Mouse (Mus musculus): ENCODE measurements around the gene Gnb1l. TPM values are rescaled to one million over a fixed set of nuclear protein-coding genes. Genes with fewer than 3 reads are reported as not detected.

The Gnb1l gene
- polyA plus RNA-seq, 2 experiments from 2014 or later = 15.4 to 21.4 TPM

DNA sequence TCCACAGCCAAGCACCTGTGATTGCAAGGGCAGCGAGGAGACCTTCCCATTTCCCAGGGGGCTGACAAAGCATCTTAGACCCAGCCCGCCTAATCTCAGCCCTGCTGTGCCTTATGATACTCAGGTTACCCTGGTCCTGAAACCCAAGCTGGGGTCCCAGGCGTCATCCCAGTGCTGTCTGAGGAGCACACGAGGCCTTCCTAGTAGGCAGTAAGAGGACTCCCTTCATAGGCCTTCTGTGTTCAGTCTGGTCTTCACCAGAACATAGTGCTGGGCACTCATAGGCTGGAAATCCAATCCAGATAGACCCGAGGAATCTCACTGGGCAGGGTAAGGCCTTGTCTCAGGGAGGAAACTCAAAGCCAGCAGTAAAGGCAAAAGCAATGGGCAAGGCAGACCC is 14.7 kb upstream of the Gnb1l start:
- no peak for ATAC-seq

- ATAC-seq = no peak
Measured at GRCm38 (mm10) chr16:18484386-18484785, 14.1 kb upstream of the Gnb1l start.

- no peak for ATAC-seq
Measured at GRCm38 (mm10) chr16:18484794-18485435, 13.6 kb upstream of the Gnb1l start.

- ATAC-seq = no peak
Measured at GRCm38 (mm10) chr16:18486126-18486525, 12.4 kb upstream of the Gnb1l start.

GRCm38 (mm10) chr16:18490281-18490680 is 8.2 kb upstream of the Gnb1l start:
- no peak for ATAC-seq

GRCm38 (mm10) chr16:18490894-18491293 is 7.6 kb upstream of the Gnb1l start:
- no peak for ATAC-seq

- ATAC-seq = no peak
Measured at GRCm38 (mm10) chr16:18497865-18498515, 523 bp upstream of the Gnb1l start.

DNA sequence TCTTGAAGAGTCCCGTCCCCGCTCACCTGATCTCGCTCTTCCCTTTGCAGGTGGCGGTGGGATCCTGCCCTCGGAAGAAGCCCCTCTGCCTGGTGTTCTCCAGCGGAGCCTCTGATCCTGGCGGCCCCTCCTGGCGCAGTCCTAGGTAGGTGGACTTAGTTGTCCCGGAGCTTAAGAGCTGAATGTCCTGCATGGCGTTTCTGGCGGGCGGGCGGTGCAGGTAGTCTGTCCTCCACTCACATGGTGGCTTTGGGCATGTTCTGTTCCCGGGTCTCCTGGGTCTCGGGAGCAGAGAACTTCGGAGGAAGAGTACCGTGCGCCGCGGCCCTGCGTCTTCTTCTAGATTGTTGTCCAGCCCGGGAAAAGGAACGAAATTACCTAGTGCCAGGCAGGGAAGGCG is 483 bp downstream of the Gnb1l start:
- peak; percentile 17 for ATAC-seq

DNA sequence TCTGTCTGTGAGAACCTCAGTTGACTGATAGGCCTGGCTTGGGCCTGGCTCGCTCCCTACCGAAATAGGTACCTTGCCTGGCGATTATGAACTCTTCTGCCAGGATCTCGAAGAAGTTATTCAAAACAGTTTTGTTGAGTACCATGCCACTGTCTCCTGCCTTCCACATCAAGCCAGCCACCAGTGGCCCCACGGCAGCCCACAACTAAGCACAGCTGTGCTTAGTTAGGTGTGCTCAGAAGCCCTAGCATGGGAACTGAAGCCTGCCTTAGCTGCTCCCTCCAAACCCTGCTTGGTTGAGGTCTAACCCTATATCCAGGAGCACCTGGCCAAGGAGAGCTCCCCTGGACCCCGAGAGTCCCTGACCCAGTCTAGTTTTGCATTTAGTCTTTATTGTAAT is 3.0 kb downstream of the Gnb1l start:
- no peak for ATAC-seq

- ATAC-seq = no peak
Measured at GRCm38 (mm10) chr16:18503566-18504342, 5.2 kb downstream of the Gnb1l start.

DNA sequence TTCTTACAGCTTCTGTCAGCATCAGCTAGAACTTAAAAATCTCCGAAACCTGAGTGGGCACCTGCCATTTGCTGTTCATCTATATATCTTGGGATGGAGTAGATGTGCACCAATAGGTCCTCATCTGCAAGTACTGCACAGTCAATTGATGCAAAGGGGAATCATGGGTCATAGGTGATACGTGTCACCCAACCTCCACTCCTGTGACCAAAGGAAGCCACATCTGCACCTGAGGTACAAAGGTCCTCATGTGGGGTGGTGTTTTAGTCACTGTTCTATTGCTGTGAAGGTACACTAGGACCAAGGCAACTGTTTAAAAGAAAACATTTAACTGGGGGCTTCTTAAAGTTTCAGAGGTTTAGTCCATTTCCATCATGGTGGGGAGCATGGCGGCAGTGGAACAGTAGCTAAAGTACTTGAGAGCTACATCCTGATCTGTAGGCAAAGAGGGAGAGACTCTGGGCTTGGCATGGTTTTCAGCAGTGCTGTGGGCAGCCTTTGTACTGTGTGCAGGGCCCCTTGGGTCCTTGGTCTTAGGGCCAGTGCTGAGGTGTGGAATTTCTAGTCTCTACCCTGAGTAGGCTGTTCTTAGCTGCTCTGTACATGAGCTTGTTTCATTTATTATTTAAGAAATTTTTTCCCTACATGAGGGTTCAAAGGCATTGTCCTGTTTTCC is 8.1 kb downstream of the Gnb1l start:
- ATAC-seq = no peak

DNA sequence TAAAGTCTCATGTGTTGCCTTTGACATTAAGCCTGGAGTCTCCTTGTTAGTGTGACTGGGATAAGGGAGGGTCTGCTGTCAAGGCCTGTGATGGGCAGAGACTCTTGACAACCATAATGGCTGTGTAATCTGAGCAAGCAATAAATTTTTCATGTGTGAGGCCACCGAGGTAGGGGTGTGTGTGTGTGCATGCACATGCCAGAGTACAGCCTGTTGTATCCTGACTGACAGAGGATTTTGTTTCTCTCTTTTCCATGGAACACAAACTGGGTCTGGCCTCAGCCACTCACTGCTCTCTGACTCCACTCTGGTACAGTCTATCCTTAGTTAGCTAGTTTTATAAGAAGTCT is 8.7 kb downstream of the Gnb1l start:
- ATAC-seq = no peak

- ATAC-seq = no peak
Measured at GRCm38 (mm10) chr16:18511741-18512140, 13.2 kb downstream of the Gnb1l start.

GRCm38 (mm10) chr16:18513508-18513907 is 15.0 kb downstream of the Gnb1l start:
- no peak for ATAC-seq

DNA sequence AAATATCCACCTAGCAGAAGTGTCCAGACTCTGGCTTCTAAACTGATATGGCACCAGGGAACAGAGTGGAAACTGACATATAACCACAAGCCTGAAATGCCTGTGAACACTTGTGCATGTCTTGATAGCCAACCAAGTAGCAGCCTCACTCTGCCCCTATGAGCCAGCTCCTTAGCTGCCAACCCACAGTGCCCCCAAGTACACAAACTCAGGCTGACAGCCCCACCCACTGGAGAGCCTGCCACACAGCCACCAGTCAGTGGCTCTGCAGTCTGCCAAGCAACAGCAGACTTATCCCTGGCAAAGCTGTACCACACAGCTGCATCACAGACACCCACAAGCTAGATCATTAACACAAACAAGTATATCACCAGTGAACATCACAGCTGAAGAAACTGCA is 19.6 kb downstream of the Gnb1l start:
- ATAC-seq = no peak

- ATAC-seq = no peak
Measured at GRCm38 (mm10) chr16:18523563-18524245, 25.2 kb downstream of the Gnb1l start.

DNA sequence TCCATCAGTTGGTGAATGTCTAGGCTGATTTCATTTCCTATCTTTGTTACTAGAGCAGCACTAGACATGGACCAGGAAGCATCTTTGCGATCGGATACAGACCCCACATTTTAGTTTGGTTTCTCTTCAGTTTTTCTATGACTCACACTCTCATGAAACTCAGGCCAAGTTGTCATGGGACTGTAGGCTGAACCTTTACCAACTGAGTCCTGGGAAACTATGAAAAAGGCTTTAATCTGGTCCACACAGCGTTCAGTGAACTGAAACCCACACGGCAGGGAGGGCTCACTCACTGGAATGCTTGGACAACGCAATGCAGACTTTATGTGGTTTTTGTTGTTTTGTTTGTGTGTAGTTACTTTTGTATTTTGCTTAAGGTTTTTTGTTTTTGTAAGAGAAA is 30.1 kb downstream of the Gnb1l start:
- ATAC-seq = no peak

- peak; percentile 100 for ATAC-seq
Measured at GRCm38 (mm10) chr16:18533061-18533460, 34.5 kb downstream of the Gnb1l start.

GRCm38 (mm10) chr16:18537407-18537990 is 39.0 kb downstream of the Gnb1l start:
- no peak for ATAC-seq

DNA sequence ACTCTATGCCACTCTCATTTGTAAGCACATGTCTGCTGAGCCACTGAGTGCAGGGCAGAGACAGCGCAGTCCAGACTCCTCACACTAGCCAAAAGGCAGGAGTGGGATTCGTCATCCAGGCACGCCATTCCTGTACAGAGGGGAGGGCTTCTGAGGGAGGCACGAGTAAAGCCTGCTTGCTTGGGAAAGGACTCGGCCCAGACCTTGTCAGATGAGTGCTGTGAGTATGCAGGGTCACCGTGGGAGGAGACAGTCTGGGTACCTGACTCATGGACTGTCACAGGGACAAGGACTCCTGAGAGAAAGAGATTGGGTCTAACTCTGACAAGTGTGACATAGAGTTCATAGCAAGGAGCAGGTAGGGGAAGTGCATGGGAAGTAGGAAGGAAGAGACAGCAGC is 40.8 kb downstream of the Gnb1l start:
- ATAC-seq = no peak

- no peak for ATAC-seq
Measured at GRCm38 (mm10) chr16:18543151-18543829, 44.8 kb downstream of the Gnb1l start.

DNA sequence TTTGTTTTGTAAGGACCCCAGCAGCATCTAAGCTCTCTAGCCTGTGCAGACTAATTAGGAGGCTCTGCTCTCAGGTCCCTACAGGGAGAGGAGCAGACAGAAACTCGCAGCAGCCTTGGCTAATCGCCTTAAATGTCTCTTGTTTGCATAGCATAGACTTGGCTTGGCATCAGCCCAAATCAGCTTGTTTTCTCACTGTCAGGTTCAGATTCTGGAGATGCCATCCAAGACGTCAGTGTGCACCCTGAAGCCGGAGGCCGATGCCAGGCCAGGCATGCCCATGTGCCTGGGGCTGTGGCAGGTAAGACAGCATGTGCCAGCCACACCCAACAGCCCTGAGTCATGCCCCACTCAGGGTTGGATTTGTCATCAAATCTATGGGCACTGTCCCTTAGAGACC is 49.4 kb downstream of the Gnb1l start:
- ATAC-seq = no peak

Data from CD4-positive, CD25-positive, alpha-beta regulatory T cell, adult 4 months (primary cell).